Mouse (Mus musculus) testis, adult 2 months (tissue): Measurements from ENCODE around the gene Aff3.

Source experiments
- CTCF ChIP-seq: fragments of 200-500 bp; IDR thresholded peaks from 2 replicates; pipeline ENCODE4 v1.5.1; 2012; ENCODE audit warnings: low read depth, mild to moderate bottlenecking, inconsistent platforms, low read length, moderate library complexity; ENCODE audit not compliant: control insufficient read depth, insufficient read depth, insufficient replicate concordance
- POLR2A ChIP-seq: fragments of 200-500 bp; IDR thresholded peaks from 2 replicates; pipeline ENCODE4 v1.6.1; 2012; ENCODE audit warnings: low read depth, mild to moderate bottlenecking, inconsistent platforms, low read length, moderate library complexity; ENCODE audit not compliant: control insufficient read depth

DNA sequence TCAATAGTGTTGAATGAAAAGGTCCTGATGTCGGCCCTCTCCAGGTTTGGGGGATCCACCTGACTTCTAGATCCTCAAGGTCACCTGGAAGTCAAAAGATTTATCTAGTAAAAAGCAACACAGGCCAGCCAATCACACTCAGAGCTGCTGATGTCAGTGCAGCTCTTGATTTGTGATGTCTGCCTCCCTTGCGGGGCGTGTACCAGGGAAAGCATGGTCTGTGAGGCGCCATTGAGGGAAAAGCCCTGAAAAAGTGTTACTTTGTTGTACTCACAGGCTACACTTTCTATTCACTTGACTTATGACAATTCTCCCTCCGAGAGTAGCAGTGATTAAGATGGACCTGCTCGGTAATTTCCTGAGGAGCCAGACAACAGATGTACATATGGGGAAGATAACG is 163.5 kb downstream of the Aff3 start:
- no peak for TF ChIP-seq CTCF
- no peak for TF ChIP-seq POLR2A
